Mouse (Mus musculus) liver, embryonic 11.5 days (tissue): Measurements from ENCODE around the gene Rint1. TPM values are rescaled to one million over a fixed set of nuclear protein-coding genes. Genes with fewer than 3 reads are reported as not detected.

Source experiments
- ATAC-seq: fragments of 200-750 bp; cut with Nextera tagmentation; replicated peaks from 2 replicates; pipeline ENCODE4 v1.8.0; 2017; ENCODE audit warnings: moderate number of reproducible peaks, mild to moderate bottlenecking, moderate TSS enrichment, moderate library complexity; ENCODE audit not compliant: low FRiP score
- DNase-seq: peaks from one replicate; pipeline ENCODE4 v3.0.0-alpha.2; 2017; ENCODE audit warnings: low spot score
- H3K27ac ChIP-seq: fragments of 300-500 bp; sonication (generic); 2 replicates; pipeline ENCODE4 v1.5.1; 2014; ENCODE audit warnings: mild to moderate bottlenecking, low read depth, low read length, control low read depth
- H3K27me3 ChIP-seq: fragments of 300-500 bp; sonication (generic); replicated peaks from 2 replicates; pipeline ENCODE4 v1.6.1; 2014; ENCODE audit warnings: low read length, mixed read lengths; ENCODE audit not compliant: control insufficient read depth, insufficient read depth
- H3K36me3 ChIP-seq: fragments of 300-500 bp; sonication (generic); 2 replicates; pipeline ENCODE4 v1.6.1; 2014; ENCODE audit warnings: mild to moderate bottlenecking, low read length, moderate library complexity, mixed read lengths; ENCODE audit not compliant: control insufficient read depth, insufficient read depth
- H3K4me1 ChIP-seq: fragments of 300-500 bp; sonication (generic); replicated peaks from 2 replicates; pipeline ENCODE4 v1.6.1; 2014; ENCODE audit warnings: low read length, mixed read lengths; ENCODE audit not compliant: control insufficient read depth, insufficient read depth
- H3K4me2 ChIP-seq: fragments of 300-500 bp; sonication (generic); 2 replicates; pipeline ENCODE4 v1.6.1; 2014; ENCODE audit warnings: mild to moderate bottlenecking, control low read depth, moderate library complexity
- H3K4me3 ChIP-seq: fragments of 300-500 bp; sonication (generic); 2 replicates; pipeline ENCODE4 v1.5.1; 2014; ENCODE audit warnings: low read depth, low read length, control low read depth
- H3K9ac ChIP-seq: fragments of 300-500 bp; sonication (generic); 2 replicates; pipeline ENCODE4 v1.6.1; 2014; ENCODE audit warnings: low read depth, low read length, control low read depth
- H3K9me3 ChIP-seq: fragments of 300-500 bp; sonication (generic); 2 replicates; pipeline ENCODE4 v1.6.1; 2016; ENCODE audit warnings: low read length, inconsistent platforms, mixed read lengths; ENCODE audit not compliant: control insufficient read depth
- WGBS: fragments of 180-500 bp; shearing (Covaris S2); extraction: QIAGEN DNeasy Blood & Tissue Kit; methylation state at CpG from one replicate; pipeline ENCODE4 v1.1.7; 2014; 5-methylcytosine and 5-hydroxymethylcytosine counted together
- polyA plus RNA-seq: library from polyadenylated mRNA; unstranded; fragments of >200 nt; fragmentation: Nextera tagmentation; extraction: Ambion mirVana; gene quantifications from 2 replicates; pipeline ENCODE4 v1.2.1, GENCODE M21; 2014

Gene Rint1
- polyA plus RNA-seq, 1 experiment from 2014 or later, result 41.1 TPM

GRCm38 (mm10) chr5:23863166-23864053, 75.9 kb downstream of the Rint1 start:
- H3K4me1 ChIP-seq, result no peaks in the 10 kb centered on the region
- 0 out of 2 replicates have a peak, but pooled peaks cover 7% of the 10 kb centered on the region for H3K36me3 ChIP-seq
- ATAC-seq, result no peak
- no peak overlapping the region for H3K4me3 ChIP-seq
- DNase-seq, result no peak
- H3K27ac ChIP-seq, result no peak overlapping the region
- H3K27me3 ChIP-seq, result no peaks in the 10 kb centered on the region
- H3K9me3 ChIP-seq, result no peaks in the 10 kb centered on the region
- H3K9ac ChIP-seq, result no peak overlapping the region
- no peak overlapping the region for H3K4me2 ChIP-seq
- WGBS, result 73% methylated on average over 7 of the region's 7 CpGs

GRCm38 (mm10) chr5:23864054-23864965, 76.8 kb downstream of the Rint1 start:
- 84% methylated on average over 13 of the region's 13 CpGs for WGBS
- H3K4me2 ChIP-seq, result no peak overlapping the region
- no peak overlapping the region for H3K4me3 ChIP-seq
- no peaks in the 10 kb centered on the region for H3K4me1 ChIP-seq
- H3K9ac ChIP-seq, result no peak overlapping the region
- no peak overlapping the region for H3K27ac ChIP-seq
- H3K27me3 ChIP-seq, result no peaks in the 10 kb centered on the region
- ATAC-seq (no peak), DNase-seq (no peak)
- no peaks in the 10 kb centered on the region for H3K9me3 ChIP-seq
- H3K36me3 ChIP-seq, result 0 out of 2 replicates have a peak, but pooled peaks cover 6% of the 10 kb centered on the region

GRCm38 (mm10) chr5:23865941-23866340, 78.4 kb downstream of the Rint1 start:
- 76% methylated on average over 5 of the region's 5 CpGs for WGBS
- DNase-seq, result no peak

More at GRCm38 (mm10) chr5:23865941-23866340, 78.4 kb downstream of the Rint1 start:
- Histone ChIP-seq H3K4me1 (no peaks in the 10 kb centered on the region), H3K9ac (no peak overlapping the region), H3K27me3 (no peaks in the 10 kb centered on the region), H3K4me3 (no peak overlapping the region), H3K27ac (no peak overlapping the region), H3K4me2 (no peak overlapping the region), H3K9me3 (no peaks in the 10 kb centered on the region), H3K36me3 (no peaks in the 10 kb centered on the region)
- ATAC-seq, result no peak

Other genes starting within 250 kb of the Rint1 start
- gene Srpk2, start 103.1 kb upstream of the Rint1 start, polyA plus RNA-seq, result 20.7 and 20.8 TPM in 2 replicates
- gene Pus7, start 4.0 kb upstream of the Rint1 start, polyA plus RNA-seq, result 54.3 and 56.3 TPM in 2 replicates
- gene Tomm7, start 56.5 kb downstream of the Rint1 start, polyA plus RNA-seq, result 137 and 149 TPM in 2 replicates
- 39.6 and 48.3 TPM in 2 replicates for gene Fam126a, start 243.0 kb downstream of the Rint1 start, polyA plus RNA-seq